Mouse (Mus musculus) erythroblast, adult 5-6 weeks (primary cell): ENCODE measurements around the gene Pign. TPM values are rescaled to one million over a fixed set of nuclear protein-coding genes. Genes with fewer than 3 reads are reported as not detected.

ENCODE experiments used
- ATAC-seq: replicated peaks from 2 replicates; pipeline ENCODE4 v1.8.0; 2016; ENCODE audit warnings: moderate number of reproducible peaks, mild to moderate bottlenecking, moderate TSS enrichment, inconsistent platforms; ENCODE audit not compliant: poor library complexity, low FRiP score, severe bottlenecking
- total RNA-seq, 2 experiments: library from RNA; stranded (forward) in 1 of 2; stranded (reverse) in 1 of 2; fragments of 150-400 nt in 1 of 2; fragments of 200-764, 138-1000 nt in 1 of 2; gene quantifications; 2 replicates each; pipeline versions ENCODE4 v1.2.3 to v1.2.4; 2015 to 2017; ENCODE audit warnings: low replicate concordance in 2 of 2

Pign gene
- total RNA-seq (2015; ENCODE audit: low replicate concordance), result 5.9 and 8.5 TPM in 2 replicates
- 9.4 and 10.7 TPM in 2 replicates for total RNA-seq (2017; ENCODE audit: low replicate concordance)

DNA sequence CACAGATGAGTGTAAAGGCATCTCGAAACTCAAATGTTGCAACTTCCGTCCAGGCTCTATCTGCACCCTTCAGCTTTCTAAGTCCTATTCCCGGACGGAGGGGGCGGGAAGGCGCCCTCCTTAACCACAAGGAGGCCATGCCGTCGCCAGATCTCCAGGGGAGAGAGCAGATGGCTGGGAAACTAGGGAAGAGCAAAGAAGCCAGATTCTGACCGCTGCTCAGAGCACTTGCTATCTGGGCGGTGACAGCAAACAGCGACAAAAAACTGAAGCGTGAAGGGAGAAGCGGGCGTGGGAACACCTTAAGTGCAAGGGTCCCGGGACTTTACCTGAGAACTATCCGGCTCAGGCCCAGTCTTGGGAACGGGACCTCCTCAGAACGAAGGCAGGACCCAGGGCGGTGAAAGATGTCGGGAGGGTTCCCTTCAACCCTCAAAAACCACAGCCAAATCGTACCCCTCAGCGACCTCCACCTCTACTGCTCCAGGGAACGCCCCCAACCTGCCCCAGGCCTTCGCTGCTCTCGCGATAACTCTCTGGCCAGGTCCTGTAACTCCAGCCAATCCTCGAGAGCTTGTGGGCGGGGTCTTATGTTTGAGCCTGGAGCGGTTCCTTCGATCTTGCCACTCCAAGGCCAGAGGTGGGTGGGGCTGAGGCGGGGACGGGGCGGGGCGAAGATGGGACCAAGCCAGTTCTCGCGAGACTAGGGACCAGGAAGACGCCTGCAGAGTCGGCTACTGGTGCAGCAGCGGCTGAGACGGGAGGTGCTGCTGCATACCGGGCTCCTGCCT, at the start of gene Pign, which contains the start of gene Relch:
Pign (minus strand) TSS at position 507 of the 791 bp plus-strand sequence.
Relch (plus strand) TSS at position 691 of the 791 bp plus-strand sequence.
- ATAC-seq, result peak; percentile 92

DNA sequence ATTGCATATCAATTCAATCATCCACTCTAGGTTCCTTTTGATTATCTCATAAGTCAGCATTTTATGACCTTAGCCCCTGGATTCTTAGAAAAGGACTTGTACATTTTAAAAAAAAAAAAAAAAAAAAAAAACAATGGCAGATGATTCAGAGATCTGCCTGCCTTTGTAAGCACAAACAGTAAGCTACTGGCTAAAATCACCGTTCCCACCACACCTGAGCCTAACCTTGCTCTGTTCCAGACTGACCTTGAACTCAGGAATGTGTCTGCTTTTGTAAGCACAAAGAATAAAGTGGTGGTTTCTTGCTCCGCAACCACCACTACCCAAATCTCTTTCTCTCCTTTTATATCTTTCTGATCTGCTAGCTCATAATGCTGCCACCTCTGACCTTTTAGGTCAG, 49.3 kb upstream of the Pign start:
- ATAC-seq, result no peak

DNA sequence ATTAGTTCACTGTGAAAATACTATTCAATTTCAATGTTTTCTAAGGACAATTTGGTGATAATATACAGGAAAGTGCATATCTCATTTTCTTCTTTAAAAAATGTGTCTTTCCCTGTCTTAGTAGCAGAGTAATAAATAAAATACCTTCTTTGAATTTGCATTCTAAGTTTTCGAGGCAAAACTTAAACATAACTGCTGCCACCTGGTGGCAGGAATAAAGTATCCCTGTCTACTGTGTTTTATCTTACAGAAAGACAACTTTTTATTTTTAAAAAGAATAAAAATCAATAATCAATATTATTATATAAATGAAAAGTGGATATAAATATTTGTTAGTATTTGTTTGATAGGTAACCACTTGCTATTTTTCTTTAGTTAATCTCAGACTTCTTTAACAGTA, 47.8 kb upstream of the Pign start:
- no peak for ATAC-seq

DNA sequence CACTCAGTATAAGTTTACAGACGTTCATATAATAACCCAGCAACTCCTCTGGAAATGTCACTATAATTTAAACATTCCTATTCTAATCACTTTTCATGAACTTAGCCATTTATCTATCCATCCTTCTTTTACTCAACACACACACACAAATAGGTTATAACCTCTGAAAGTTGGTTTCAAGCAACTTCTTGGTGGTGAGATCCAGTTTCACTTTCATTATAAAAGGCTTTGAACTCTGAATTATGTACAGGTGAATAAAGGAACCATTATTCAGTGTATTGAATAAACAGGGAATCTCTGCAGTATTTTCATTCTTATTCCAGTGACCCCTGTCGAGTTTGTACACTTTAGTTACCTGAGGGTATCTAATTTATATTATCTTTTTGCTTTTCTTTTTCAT, 45.9 kb upstream of the Pign start:
- no peak for ATAC-seq

DNA sequence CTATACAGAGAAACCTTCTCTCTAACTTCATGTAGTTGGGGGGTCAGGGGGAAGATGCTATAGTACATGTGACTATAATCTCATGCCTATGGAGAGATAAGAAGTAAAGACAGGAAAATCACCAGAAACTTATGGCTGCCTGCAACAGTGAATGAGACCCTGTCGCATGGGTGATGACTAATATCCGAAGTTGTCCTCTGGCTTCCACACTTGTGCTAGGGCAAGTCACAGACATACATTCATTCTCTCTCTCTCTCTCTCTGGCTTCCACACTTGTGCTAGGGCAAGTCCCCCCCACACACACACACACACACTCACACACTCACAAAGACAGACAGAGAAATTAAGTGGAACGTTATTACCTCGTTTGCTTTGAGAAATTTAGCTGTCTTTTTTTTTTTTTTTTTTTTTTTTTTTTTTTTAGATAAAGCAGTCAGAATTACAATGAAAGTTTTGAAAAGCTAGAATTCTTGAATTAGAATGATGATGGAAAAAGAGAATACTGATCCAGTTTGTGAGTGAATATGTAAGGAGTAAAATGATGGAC, 37.6 kb upstream of the Pign start:
- ATAC-seq, result no peak

DNA sequence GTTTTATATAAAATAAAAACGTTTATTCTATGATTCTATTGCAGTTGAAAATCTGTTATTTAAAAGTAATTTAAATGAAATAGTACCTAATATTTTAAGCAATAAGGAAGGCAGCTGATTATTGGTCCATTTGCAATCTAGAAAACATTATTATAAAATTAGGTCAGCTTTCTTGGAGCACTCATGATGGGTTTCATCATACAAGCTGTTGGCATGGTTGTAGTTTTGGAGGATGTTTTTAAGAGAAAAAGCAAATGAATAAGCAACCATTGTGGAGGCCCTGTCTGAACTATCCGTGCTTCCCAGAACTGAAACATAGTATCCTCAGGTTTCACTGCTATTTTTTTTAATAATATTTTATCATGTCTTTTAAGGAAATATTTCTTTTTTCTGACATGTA, 32.1 kb upstream of the Pign start:
- ATAC-seq, result no peak

DNA sequence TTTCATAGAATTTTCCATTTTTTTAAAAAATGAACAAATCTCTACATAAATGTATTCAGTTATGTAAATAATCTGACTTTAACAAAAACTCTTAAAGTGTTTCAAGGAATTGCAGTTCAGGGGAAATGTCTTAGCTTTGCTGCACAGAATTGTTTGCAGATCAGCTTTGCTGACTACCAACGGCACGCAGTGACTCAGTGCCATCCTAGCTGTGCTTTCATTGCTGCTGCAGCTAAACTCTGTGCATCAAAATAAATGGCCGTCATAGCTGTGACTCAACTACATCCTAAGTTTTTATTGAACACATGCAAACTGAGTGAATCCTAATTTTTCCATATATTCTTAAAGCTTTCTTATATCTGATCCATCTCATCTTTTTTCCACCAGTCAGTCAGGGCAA, 22.0 kb upstream of the Pign start:
- ATAC-seq, result no peak

DNA sequence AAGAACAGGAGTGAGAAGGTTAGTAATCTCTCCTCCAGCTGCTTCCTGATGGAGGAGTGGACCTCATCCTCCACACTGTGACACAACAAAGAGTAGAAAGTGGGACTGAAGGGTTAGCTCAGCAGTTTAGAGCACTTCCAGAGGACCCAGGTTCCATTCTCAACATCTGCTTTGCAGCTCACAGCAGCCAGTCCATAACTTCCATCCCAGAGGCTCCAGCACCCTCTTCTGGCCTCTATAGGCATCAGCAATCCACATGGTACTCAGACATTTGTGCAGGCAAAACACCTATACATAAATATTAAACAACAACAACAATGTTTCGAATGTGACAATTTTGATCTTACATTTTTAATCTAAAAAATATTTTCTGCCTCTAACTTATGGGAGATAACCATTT, 17.1 kb upstream of the Pign start:
- peak; percentile 74 for ATAC-seq

DNA sequence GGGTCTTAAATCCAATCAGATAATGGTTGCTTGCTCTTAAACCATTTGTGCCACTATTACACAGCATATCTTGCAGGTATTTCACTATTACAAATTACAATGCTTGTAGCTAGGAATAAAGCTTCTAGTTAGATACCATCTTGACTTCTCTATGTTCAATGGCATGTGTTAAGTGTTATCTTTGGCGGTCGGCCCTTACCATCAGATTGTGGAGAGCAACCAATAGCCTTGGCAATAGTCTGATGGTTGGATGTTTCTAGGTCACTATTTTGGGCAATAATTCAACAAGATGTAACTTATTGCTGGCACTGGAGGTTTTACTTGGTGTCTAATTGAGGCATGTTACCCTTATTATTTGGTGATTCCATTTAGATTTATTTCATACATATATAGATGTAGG, 11.3 kb upstream of the Pign start:
- ATAC-seq, result no peak

DNA sequence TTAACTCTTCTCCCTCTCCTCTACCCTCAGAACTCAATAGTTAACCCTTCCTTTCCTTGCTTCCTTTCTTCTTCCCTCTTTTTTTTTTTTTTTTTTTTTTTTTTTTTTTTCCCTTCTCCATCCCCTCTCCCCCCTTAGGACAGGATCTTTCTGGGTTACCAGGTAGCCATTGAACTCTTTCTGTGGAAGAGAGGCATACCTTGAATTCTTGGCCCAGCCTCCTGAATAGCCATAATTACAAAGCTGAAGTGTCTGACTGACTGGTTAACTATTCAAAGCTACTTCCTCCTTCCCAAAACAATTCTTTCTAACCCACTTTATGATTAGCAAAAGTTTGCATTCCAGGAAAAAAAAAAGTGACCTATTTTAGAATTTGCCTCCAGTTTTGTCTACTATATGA, 6.2 kb upstream of the Pign start:
- ATAC-seq, result no peak

DNA sequence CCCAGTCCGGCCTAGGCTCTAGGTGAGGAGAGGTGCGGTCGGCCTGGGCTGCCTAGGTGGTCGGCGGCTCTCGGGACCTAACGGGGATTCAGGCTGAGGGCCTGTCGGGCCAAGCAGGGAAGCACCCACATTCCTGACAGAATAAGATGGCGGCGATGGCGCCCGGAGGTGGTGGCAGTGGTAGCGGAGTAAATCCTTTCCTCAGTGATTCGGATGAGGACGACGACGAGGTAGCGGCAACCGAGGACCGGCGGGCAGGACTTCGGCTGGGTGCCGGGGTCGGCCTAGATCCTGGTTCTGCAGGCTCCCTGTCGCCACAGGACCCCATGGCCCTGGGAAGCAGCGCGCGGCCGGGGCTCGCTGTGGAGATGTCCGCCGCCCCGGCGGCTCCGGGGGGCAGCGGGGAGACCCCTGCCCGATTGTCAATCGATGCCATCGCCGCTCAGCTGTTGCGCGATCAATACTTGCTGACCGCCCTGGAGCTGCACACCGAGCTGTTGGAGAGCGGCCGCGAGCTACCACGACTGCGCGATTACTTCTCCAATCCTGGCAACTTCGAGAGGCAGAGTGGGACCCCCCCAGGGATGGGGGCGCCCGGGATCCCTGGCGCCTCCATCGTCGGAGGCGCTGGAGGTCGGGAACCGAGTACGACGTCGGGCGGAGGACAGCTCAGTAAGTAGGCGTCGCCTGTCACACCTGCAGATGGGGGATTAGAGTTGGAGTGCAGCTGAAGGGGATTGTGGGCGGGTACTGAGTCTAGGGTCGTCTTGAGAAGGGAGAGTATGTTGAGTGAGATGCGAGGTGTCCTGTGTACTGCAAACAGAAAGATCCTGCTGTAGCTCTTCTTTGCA, 710 bp upstream of the Pign start:
- peak; percentile 34 for ATAC-seq

DNA sequence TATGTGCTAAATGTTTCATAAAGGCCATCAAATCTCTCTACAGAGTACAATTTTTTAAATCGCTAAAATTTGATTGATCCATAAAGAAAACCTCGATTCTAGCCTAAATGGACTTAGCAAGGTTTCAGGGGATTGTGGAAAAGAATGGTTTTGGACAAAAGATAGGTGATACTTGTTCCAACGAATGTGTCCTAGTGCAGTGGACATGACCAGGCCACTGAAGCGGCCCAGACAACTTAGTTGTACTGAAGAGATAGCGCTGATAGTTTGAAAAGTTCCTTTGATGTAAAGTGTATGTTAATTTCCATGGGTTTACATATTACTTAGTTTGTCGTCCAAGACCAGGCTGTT, 682 bp downstream of the Pign start:
- peak; percentile 6; the same call in 1 of the 2 replicates for ATAC-seq

DNA sequence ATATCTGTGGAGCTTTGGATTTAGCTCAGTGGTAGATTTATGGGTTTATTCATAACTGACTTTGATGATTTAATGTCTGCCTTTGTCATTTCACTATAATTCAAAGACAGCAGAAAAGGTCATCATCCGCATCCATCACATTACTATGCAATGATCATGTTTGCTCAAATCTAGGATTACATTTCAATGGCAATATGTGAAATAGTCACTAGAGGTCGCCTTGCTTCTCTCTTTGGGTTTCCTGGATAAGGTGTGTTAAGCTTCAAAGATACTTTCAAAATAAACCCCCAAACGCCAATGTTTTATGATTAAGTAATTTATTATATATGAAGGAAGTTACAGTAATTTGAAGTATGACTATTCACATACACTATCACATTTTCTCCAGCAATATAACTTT, 3.5 kb downstream of the Pign start:
- no peak for ATAC-seq

DNA sequence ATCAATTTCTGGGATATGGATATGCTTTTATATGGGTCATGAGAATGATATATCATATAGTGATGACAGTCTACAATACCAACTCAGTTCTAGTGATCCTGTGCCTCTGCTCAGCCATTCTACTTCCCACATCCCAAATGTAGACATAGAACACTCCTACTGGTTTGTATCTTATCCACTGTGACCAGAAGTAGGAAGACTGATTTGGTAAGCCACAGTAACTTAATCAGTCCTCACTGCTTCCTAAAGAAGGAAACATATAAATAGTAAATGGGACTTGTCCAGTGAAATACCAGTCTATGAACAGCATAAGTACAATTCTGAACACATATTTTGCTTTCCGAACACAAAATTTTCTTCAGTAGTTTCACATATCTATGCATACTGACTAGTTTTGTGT, 9.5 kb downstream of the Pign start:
- ATAC-seq, result no peak

DNA sequence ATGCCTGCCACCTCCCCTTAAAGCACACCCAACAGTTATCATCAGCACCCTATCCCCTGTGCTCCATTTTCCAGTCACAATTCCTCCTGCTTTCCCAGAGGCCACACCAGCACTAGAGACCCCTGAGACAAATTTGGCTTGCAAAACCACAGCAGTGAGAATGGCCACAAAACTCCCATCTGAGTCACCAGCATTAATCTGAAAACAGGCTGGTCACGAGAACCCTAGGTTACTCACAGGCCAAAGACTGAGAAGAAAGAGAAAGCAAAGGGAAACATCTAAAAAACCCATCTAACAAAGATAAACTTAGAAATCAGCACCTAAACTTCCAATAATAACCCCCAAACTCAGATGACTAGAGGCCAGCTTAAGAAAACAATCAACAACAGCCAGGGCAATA, 12.8 kb downstream of the Pign start:
- ATAC-seq, result no peak

DNA sequence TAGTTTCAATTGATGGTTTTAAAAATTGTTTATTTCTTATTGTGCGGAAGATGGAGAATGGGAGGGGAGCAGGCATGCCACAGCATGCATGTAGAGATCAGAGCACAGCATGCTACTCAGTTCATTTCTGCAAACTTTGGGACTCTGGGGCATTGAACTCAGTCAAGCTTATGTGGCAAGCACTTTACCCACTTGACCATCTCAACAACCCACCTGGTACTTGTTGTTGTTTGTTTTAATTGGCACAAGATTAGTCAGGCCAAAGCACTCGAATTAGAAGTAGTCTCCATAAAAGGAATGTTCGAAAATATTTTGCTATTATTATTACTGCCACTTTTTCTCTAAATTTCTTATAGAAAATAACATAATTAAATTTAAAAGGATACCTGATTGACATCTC, 19.4 kb downstream of the Pign start:
- no peak for ATAC-seq

DNA sequence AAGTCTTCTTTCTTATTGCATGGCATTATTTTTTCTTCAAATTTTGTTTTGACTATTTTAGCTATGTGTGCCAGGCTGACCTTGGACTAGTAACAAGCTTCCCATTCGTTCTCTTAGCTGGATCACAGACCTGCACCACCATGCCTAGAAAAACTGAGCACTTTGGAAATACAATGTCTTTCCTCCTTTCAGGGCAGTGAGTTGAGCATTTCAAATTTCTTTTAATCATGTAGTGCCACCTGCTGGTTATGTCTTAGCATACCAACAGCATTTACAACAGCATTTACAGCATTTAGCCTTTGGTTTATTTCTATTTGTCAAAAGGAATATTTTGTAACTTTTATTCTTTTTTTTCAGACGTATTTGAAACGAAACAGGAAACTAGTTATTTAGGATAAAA, 33.0 kb downstream of the Pign start:
- no peak for ATAC-seq

DNA sequence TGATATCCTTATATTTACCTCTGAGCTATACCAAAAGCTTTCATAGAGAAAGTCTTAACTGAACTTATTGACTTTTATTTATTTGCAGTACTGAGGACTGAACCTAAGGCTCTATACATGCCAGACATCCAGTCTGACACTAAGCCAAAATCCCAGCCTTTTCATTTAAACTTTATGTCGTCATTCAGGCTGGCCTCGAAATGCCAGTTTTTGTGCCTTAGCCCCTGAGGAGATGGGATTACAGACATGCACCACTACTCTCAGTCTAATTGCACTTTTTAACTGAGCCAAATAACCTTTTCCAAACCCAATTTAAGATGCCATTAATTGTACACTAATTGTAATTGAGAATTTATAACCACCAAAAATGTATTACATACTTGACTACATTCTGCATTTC, 73.8 kb downstream of the Pign start:
- ATAC-seq, result no peak

DNA sequence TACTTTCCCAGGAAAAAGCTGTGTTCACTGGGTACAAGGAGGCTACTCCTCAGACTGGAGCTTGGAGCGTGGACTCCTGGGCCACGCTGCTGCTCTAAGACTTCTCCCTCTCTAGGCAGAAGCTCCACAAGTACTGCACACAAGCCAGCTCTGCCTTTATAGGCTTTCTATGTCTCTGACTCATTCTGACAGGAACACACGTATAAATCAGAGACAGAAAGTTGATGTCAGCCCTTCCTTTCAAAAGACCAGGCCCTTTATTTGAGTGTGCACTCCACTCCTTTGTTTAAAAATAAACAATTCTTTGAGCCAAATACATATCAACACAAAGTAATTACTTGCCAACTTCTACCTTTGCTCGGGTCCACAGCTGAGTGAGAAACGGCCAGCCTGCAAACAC, 74.8 kb downstream of the Pign start:
- ATAC-seq, result no peak

DNA sequence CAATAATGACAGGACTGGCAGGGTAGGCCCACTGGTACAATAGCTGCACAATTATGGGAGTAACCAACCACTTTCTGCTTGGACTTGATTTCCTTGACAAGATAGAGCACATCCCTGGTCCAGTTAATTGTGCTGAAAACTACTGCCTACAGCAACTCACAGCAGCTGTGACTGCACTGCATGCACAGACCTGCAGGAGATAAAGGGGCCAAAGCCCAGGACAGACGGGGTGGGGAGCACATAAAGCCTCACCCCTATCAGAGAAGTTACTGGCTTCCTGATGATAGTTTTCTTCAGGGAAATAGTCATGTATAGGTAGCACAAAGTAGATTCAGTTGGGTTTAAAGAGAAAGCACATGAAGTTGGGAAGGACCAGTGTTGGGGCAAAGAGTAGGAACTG, 80.7 kb downstream of the Pign start:
- no peak for ATAC-seq

DNA sequence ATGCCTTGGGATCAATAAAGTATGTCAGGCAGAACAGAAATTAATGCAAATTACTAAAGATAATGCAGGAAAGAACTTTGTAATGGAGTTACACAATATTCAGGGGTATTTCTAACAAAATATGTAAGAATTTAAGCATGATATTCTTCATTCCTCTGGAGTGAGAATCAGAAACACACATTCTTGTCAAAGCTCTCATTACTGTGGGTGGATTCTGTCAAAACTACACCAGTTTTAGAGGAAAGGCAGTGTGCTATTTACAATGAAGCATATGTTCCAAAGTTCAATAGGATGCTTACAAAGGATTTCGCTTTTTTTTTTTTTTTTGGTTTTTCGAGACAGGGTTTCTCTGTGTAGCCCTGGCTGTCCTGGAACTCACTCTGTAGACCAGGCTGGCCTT, 82.6 kb downstream of the Pign start:
- ATAC-seq, result no peak
